Mouse (Mus musculus) fibroblast of lung, adult 2 months (primary cell): ENCODE data around the gene Iqcf1.
A peak's percentile ranks its signal among the peaks of the same experiment; 100 is the strongest.
"Not testable (repeated sequence)": the region's sequence is repeated elsewhere in the genome, so short reads cannot be mapped to it uniquely, and the experiment has no call there.

Experiments
- DNase-seq: peaks from one replicate; pipeline ENCODE4 v3.0.0-alpha.2; 2011; ENCODE audit warnings: low read depth

The Iqcf1 gene

GRCm38 (mm10) chr9:106482578-106483115, 17.1 kb upstream of the Iqcf1 start:
- no peak for DNase-seq

GRCm38 (mm10) chr9:106483136-106483535, 16.6 kb upstream of the Iqcf1 start:
- no peak for DNase-seq

- DNase-seq, result no peak
These were observed 16.2 kb upstream of the Iqcf1 start for GRCm38 (mm10) chr9:106483606-106484005.

GRCm38 (mm10) chr9:106485076-106485475, 14.7 kb upstream of the Iqcf1 start:
- DNase-seq, result no peak

GRCm38 (mm10) chr9:106487602-106488001, 12.2 kb upstream of the Iqcf1 start:
- DNase-seq, result not testable (repeated sequence)

- DNase-seq, result no peak
These were observed 2.1 kb downstream of the Iqcf1 start for GRCm38 (mm10) chr9:106501846-106502245.

GRCm38 (mm10) chr9:106504246-106504645, 4.5 kb downstream of the Iqcf1 start:
- DNase-seq, result no peak

- no peak for DNase-seq
These were observed 9.6 kb downstream of the Iqcf1 start for GRCm38 (mm10) chr9:106509356-106509755.

GRCm38 (mm10) chr9:106512729-106513450, 13.1 kb downstream of the Iqcf1 start:
- DNase-seq, result no peak

GRCm38 (mm10) chr9:106513566-106513965, 13.8 kb downstream of the Iqcf1 start:
- DNase-seq, result no peak

- no peak for DNase-seq
These were observed 14.5 kb downstream of the Iqcf1 start, which contains the start of gene Iqcf5 for GRCm38 (mm10) chr9:106514273-106514672. Gene Iqcf5 (plus strand): TSS chr9:106514573.

- no peak for DNase-seq
These were observed 19.7 kb downstream of the Iqcf1 start for GRCm38 (mm10) chr9:106519433-106519832.

- no peak for DNase-seq
These were observed 20.1 kb downstream of the Iqcf1 start for GRCm38 (mm10) chr9:106519909-106520308.

- peak; percentile 22 for DNase-seq
These were observed 32.1 kb downstream of the Iqcf1 start for GRCm38 (mm10) chr9:106531833-106532232.

- no peak for DNase-seq
These were observed 34.5 kb downstream of the Iqcf1 start for GRCm38 (mm10) chr9:106534296-106534695.

GRCm38 (mm10) chr9:106534975-106535374, 35.2 kb downstream of the Iqcf1 start:
- DNase-seq, result no peak
